Mouse (Mus musculus) cerebellum, adult 11-12 months (tissue): Measurements from ENCODE around the gene Ganab.

Experiments
- DNase-seq: peaks from one replicate; pipeline ENCODE4 v3.0.0; 2022

Ganab gene

GRCm38 (mm10) chr19:8888511-8889385 lies 9.1 kb upstream of the Ganab start, which contains the start of the genes 1810009A15Rik and Gm49416:
1810009A15Rik (plus strand) TSS chr19:8888853.
Gm49416 (plus strand) TSS chr19:8888926.
- peak; percentile 92 for DNase-seq

- peak; percentile 83 for DNase-seq
These were observed 4.8 kb upstream of the Ganab start, which contains the start of gene Ints5 for GRCm38 (mm10) chr19:8892829-8893766. Ints5 (plus strand) TSS chr19:8893005.

DNA sequence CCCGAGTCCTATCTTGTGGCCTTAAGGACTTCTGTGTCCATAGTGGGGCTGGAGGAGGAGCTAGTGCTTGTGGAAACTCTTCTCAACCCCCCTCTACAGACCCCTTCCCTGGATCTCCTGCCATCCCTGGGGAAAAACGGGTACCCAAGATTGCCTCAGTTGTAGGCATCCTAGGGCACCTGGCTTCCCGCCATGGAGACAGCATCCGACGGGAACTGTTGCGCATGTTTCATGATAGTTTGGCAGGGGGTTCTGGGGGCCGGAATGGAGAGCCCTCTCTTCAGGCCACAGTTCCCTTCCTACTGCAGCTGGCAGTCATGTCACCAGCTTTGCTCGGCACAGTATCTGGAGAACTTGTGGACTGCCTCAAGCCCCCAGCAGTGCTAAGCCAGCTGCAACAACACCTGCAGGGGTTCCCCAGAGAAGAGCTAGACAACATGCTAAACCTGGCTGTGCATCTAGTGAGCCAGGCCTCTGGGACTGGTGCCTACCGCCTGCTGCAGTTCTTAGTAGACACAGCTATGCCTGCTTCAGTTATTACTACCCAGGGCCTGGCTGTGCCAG lies 2.4 kb upstream of the Ganab start:
- peak; percentile 61 for DNase-seq

- DNase-seq = peak; percentile 34
These were observed 1.6 kb upstream of the Ganab start for GRCm38 (mm10) chr19:8896231-8896630.

DNA sequence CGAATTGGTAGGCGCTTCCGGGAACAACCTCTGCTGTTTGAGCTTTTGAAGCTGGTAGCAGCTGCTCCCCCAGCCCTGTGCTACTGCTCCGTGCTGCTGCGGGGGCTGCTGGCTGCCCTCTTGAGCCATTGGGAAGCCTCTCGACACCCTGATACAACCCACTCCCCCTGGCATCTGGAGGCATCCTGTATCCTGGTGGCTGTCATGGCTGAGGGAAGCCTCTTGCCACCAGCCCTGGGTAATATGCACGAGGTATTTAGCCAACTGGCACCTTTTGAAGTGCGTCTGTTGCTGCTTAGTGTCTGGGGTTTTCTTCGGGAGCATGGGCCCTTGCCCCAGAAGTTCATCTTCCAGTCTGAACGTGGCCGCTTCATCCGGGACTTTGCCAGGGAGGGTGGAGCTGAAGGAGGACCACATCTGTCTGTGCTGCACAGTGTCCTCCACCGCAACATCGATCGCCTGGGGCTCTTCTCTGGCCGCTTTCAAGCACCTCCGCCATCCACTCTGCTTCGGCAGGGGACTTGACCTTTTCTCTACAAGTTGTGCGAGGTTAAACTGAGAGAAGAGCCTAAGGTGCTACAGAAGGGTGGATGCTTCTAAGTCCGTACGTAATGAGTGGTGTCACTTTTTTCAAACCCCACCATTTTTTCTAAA lies 533 bp upstream of the Ganab start:
- peak; percentile 68 for DNase-seq

- DNase-seq = no peak
These were observed 705 bp downstream of the Ganab start for GRCm38 (mm10) chr19:8898576-8898975.

GRCm38 (mm10) chr19:8899079-8899478 lies 1.2 kb downstream of the Ganab start:
- DNase-seq = no peak

- no peak for DNase-seq
These were observed 5.5 kb downstream of the Ganab start for GRCm38 (mm10) chr19:8903412-8903811.

- DNase-seq = no peak
These were observed 10.7 kb downstream of the Ganab start for GRCm38 (mm10) chr19:8908531-8908930.

DNA sequence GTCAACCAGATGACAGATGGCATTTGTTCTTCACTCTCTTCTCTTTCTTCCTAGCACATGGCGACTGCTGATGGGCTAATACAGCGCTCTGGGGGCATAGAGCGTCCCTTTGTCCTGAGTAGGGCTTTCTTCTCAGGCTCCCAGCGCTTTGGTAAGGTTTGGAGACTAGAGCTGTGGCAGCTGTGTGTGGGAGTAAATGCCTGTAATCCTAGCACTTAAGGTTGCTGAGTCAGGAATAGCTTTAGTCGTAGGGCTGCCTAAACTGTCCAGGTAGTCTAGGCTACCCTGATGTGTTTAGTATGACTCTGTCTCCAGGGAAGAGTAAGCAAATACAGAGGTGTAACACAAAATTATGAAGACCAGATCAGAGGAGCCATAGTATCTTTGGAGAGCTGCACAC lies 13.9 kb downstream of the Ganab start:
- DNase-seq = no peak

GRCm38 (mm10) chr19:8914212-8914611 lies 16.3 kb downstream of the Ganab start:
- DNase-seq = no peak

DNA sequence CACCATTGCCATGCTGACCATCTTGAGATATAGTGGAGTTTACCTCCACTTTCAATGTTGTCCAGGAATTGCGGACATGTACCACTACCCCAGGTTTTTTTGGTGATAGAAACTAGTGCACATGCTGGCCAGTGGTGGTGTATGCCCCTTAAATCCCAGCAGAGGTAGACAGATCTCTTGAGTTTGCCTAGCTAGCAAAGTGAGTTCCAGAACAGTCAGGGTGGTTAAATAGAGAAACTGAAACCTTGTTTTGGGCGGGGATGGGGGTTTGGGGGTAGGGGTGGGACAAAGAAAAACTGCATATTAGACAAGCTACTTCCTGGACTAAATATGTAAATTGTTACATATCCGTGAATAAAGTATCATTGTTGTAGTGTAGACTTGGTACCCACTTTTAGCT lies 21.1 kb downstream of the Ganab start:
- no peak for DNase-seq

DNA sequence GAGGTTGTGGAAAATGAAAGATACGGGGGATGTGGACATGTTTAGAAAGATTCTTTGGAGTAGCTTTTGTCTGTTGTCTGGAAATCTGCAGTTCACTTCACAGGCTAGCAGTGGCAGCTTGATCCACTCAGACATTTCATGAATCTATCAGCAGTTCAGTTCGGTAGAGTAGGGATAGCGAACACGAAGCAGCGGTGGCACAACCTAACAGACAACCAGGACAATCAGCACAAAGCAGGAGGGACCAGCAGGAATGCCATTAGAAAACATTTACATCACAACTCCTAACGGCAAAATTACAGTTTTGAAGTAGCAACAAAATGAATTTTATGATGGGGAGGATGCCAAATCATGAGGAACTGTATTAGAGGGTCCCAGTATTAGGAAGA lies 21.8 kb downstream of the Ganab start:
- no peak for DNase-seq

DNA sequence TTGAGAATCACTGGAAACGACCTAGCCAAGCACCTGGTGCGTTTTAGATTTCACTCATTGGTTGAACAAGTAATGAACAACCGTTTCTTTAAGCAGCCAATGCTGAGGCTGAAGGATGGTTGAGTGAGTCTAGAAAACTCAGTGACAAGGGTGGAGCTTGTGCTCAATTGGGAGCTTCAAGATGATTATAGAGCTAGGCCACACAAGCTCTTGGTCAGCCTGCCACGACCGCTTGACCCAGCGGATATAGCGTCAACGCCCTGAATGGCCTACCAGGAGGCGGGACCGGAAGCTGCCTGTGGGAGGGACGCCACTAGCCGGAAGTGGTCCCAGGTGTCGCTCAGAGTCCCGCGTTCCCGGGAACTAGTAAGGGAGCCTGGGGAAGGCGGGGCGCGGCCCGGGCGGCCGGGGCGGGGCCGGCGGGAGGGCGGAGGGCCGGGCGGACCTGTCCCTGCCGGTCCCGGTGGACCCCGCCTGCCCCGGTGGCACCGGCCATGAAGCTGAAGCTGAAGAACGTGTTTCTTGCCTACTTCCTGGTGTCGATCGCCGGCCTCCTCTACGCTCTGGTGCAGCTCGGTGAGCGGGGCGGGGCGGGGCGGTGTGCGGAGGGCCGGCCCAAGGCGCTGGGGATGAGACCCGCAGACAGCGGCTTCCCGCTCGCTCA lies 22.3 kb downstream of the Ganab start, which contains the start of gene B3gat3:
TSS of gene B3gat3 (plus strand) at position 302 of the 664 bp plus-strand sequence.
- DNase-seq = peak; percentile 96

GRCm38 (mm10) chr19:8920836-8921291 lies 23.0 kb downstream of the Ganab start:
- no peak for DNase-seq

DNA sequence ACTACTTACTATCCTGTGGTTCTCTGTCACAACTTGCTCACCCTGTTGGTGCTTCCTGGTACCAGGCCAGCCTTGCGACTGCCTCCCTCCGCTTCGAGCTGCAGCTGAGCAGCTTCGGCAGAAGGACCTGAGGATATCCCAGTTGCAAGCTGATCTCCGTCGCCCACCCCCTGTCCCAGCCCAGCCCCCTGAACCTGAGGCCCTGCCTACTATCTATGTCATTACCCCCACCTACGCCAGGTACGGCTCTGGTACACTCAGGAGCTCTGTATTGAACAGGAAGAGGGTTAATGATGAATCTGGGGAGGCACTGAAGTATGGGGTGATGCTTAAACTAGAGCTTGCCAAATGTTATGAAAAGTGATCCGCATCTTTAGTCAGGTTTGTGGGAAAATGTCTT lies 23.9 kb downstream of the Ganab start:
- no peak for DNase-seq

DNA sequence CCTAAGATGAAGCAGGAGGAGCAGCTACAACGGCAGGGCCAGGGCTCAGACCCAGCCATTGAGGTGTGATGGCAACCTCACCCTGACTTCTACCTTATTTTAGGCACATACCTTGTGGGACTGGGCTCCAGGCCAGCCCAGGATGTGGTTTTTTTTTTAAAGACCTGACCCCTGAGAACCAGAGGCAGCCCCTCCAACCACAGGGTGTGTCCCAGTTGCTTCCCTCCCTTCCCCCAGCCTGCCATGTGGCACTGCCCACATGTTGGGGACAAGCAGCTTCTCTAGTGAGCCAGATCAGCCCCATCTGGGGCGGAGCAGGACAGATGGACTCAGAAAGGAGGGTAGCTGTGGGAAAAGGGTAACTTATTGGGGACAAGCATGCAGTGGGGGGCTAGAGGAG lies 28.9 kb downstream of the Ganab start:
- DNase-seq = peak; percentile 44

- no peak for DNase-seq
These were observed 30.1 kb downstream of the Ganab start for GRCm38 (mm10) chr19:8927891-8928525.

DNA sequence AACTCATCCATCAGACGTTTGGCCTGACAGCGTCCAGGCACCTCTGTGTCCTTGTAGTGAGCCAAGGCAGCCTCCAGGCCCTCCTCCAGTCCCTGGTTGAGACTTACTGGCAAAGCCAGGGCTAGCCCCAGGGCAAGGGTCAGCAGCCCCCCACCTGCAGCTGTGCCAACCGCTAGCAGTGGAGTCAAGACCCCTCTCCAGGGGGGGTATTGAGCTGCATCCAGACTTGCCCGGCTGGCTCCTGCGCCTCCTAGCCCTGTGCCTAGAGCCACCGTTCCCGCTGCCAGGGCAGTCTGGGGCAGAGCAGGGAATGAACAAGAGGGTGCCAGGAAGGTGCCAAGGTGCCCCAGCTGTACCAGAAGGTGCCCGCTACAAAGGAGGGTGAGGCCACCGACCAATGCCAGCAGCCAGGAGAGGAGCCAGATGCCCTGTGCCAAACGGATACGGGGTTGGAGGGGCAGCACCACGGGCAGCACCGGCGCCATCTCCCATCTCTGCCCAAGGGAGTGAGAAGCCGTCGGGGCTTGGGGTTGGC lies 30.9 kb downstream of the Ganab start:
- peak; percentile 85 for DNase-seq

GRCm38 (mm10) chr19:8929224-8930088 lies 31.6 kb downstream of the Ganab start, which contains the start of the genes Rom1 and Eml3:
Rom1 (minus strand) TSS chr19:8929356.
Eml3 (plus strand) TSS chr19:8929552.
- DNase-seq = peak; percentile 87
